Mouse (Mus musculus) heart, embryonic 11.5 days (tissue): ENCODE measurements at regions not wholly inside any gene's neighbourhood (a gene's known extent, or its start where the extent isn't known, plus 50 kb on each side); places are given as distances from the start of the nearest gene placed in this dataset.
A peak's percentile ranks its signal among the peaks of the same experiment; 100 is the strongest.

Experiments
- ATAC-seq: fragments of 200-750 bp; cut with Nextera tagmentation; replicated peaks from 2 replicates; pipeline ENCODE4 v1.8.0; 2017; ENCODE audit warnings: moderate library complexity; ENCODE audit not compliant: insufficient number of reproducible peaks, low FRiP score, low TSS enrichment
- H3K27ac ChIP-seq: fragments of 300-500 bp; sonication (generic); 2 replicates; pipeline ENCODE4 v1.5.1; 2014; ENCODE audit warnings: mild to moderate bottlenecking, low read depth, low read length
- H3K27me3 ChIP-seq: fragments of 300-500 bp; sonication (generic); 2 replicates; pipeline ENCODE4 v1.6.1; 2014; ENCODE audit warnings: mild to moderate bottlenecking, low read length, mixed read lengths; ENCODE audit not compliant: control insufficient read depth, insufficient read depth
- H3K36me3 ChIP-seq: fragments of 300-500 bp; sonication (generic); 2 replicates; pipeline ENCODE4 v1.6.1; 2014; ENCODE audit warnings: mild to moderate bottlenecking, low read length, moderate library complexity, mixed read lengths; ENCODE audit not compliant: control insufficient read depth, insufficient read depth
- H3K4me1 ChIP-seq: fragments of 300-500 bp; sonication (generic); 2 replicates; pipeline ENCODE4 v1.6.1; 2014; ENCODE audit warnings: low read length; ENCODE audit not compliant: control insufficient read depth, insufficient read depth
- H3K4me2 ChIP-seq: fragments of 300-500 bp; sonication (generic); 2 replicates; pipeline ENCODE4 v1.6.1; 2014; ENCODE audit warnings: mild to moderate bottlenecking, moderate library complexity
- H3K4me3 ChIP-seq: fragments of 300-500 bp; sonication (generic); 2 replicates; pipeline ENCODE4 v1.5.1; 2014; ENCODE audit warnings: low read depth, low read length
- H3K9ac ChIP-seq: fragments of 300-500 bp; sonication (generic); 2 replicates; pipeline ENCODE4 v1.6.1; 2014; ENCODE audit warnings: mild to moderate bottlenecking, low read depth, low read length, moderate library complexity
- H3K9me3 ChIP-seq: fragments of 300-500 bp; sonication (generic); replicated peaks from 2 replicates; pipeline ENCODE4 v1.6.1; 2016; ENCODE audit warnings: low read length; ENCODE audit not compliant: control insufficient read depth
- WGBS: fragments of 180-500 bp; shearing (Covaris S2); extraction: QIAGEN DNeasy Blood & Tissue Kit; methylation state at CpG from one replicate; pipeline ENCODE4 v1.1.7; 2014; ENCODE audit not compliant: insufficient replicate concordance; 5-methylcytosine and 5-hydroxymethylcytosine counted together

- 84% methylated on average over 1 of the region's 1 CpGs for WGBS
- Histone ChIP-seq H3K27ac (no peak overlapping the region), H3K27me3 (no peaks in the 10 kb centered on the region), H3K4me3 (no peak overlapping the region), H3K9me3 (no peaks in the 10 kb centered on the region), H3K36me3 (no peaks in the 10 kb centered on the region), H3K9ac (no peak overlapping the region), H3K4me2 (no peak overlapping the region), H3K4me1 (peaks cover 5% of the 10 kb centered on the region; the same call in 1 of the 2 replicates)
- ATAC-seq: no peak
Observed at GRCm38 (mm10) chr11:22626407-22626806, 114.5 kb downstream of the Tmem17 start.

GRCm38 (mm10) chr11:22628497-22628896, 116.6 kb downstream of the Tmem17 start:
- Histone ChIP-seq H3K36me3 (no peaks in the 10 kb centered on the region), H3K9ac (no peak overlapping the region), H3K27ac (no peak overlapping the region), H3K4me2 (no peak overlapping the region), H3K27me3 (no peaks in the 10 kb centered on the region), H3K4me3 (no peak overlapping the region), H3K9me3 (no peaks in the 10 kb centered on the region), H3K4me1 (peaks cover 9% of the 10 kb centered on the region)
- no peak for ATAC-seq
- WGBS: 87% methylated on average over 5 of the region's 5 CpGs

GRCm38 (mm10) chr11:22628979-22629378, 117.1 kb downstream of the Tmem17 start:
- Histone ChIP-seq H3K4me2 (no peak overlapping the region), H3K4me1 (peaks cover 9% of the 10 kb centered on the region), H3K27ac (no peak overlapping the region), H3K9me3 (no peaks in the 10 kb centered on the region), H3K9ac (no peak overlapping the region), H3K36me3 (no peaks in the 10 kb centered on the region), H3K4me3 (no peak overlapping the region), H3K27me3 (no peaks in the 10 kb centered on the region)
- ATAC-seq: no peak
- 64% methylated on average over 5 of the region's 5 CpGs for WGBS

GRCm38 (mm10) chr11:22629581-22629980, 117.7 kb downstream of the Tmem17 start:
- 13% methylated on average over 13 of the region's 13 CpGs for WGBS
- Histone ChIP-seq H3K4me1 (peaks cover 9% of the 10 kb centered on the region), H3K27ac (peak overlapping the region; percentile 50; the same call in 1 of the 2 replicates), H3K9me3 (no peaks in the 10 kb centered on the region), H3K9ac (peak overlapping the region; percentile 52), H3K27me3 (no peaks in the 10 kb centered on the region), H3K4me3 (peak overlapping the region; percentile 29), H3K36me3 (no peaks in the 10 kb centered on the region), H3K4me2 (peak overlapping the region; percentile 58)
- ATAC-seq: 0 out of 2 replicates have a peak, but pooled peaks have one; percentile 17

GRCm38 (mm10) chr11:22629991-22630390, 118.1 kb downstream of the Tmem17 start:
- Histone ChIP-seq H3K4me1 (peaks cover 9% of the 10 kb centered on the region), H3K4me3 (no peak overlapping the region), H3K27ac (peak overlapping the region; percentile 50; the same call in 1 of the 2 replicates), H3K27me3 (no peaks in the 10 kb centered on the region), H3K36me3 (no peaks in the 10 kb centered on the region), H3K9ac (peak overlapping the region; percentile 52), H3K4me2 (peak overlapping the region; percentile 58), H3K9me3 (no peaks in the 10 kb centered on the region)
- WGBS: 36% methylated on average over 4 of the region's 4 CpGs
- ATAC-seq: no peak

- Histone ChIP-seq H3K27ac (no peak overlapping the region), H3K4me1 (peaks cover 9% of the 10 kb centered on the region), H3K27me3 (no peaks in the 10 kb centered on the region), H3K36me3 (no peaks in the 10 kb centered on the region), H3K4me2 (no peak overlapping the region), H3K4me3 (no peak overlapping the region), H3K9me3 (no peaks in the 10 kb centered on the region), H3K9ac (no peak overlapping the region)
- 76% methylated on average over 5 of the region's 5 CpGs for WGBS
- no peak for ATAC-seq
Observed at GRCm38 (mm10) chr11:22630982-22631381, 119.1 kb downstream of the Tmem17 start.

- Histone ChIP-seq H3K4me1 (peaks cover 9% of the 10 kb centered on the region), H3K36me3 (no peaks in the 10 kb centered on the region), H3K9me3 (no peaks in the 10 kb centered on the region), H3K9ac (peak overlapping the region; percentile 40; the same call in 1 of the 2 replicates), H3K27me3 (no peaks in the 10 kb centered on the region), H3K4me3 (no peak overlapping the region), H3K27ac (0 out of 2 replicates have a peak overlapping the region, but pooled peaks have one; percentile 18), H3K4me2 (peak overlapping the region; percentile 38)
- ATAC-seq: no peak
- 21% methylated on average over 6 of the region's 6 CpGs for WGBS
Observed at GRCm38 (mm10) chr11:22631606-22632313, 119.9 kb downstream of the Tmem17 start.

GRCm38 (mm10) chr11:22632314-22632700, 120.4 kb downstream of the Tmem17 start:
- H3K9me3 ChIP-seq: no peaks in the 10 kb centered on the region
- no peaks in the 10 kb centered on the region for H3K27me3 ChIP-seq
- H3K9ac ChIP-seq: no peak overlapping the region
- no peaks in the 10 kb centered on the region for H3K36me3 ChIP-seq
- peaks cover 9% of the 10 kb centered on the region for H3K4me1 ChIP-seq
- no peak overlapping the region for H3K4me3 ChIP-seq
- ATAC-seq: no peak
- no peak overlapping the region for H3K4me2 ChIP-seq
- no peak overlapping the region for H3K27ac ChIP-seq

GRCm38 (mm10) chr11:22632988-22633387, 121.1 kb downstream of the Tmem17 start:
- H3K36me3 ChIP-seq: no peaks in the 10 kb centered on the region
- no peak for ATAC-seq
- H3K9ac ChIP-seq: no peak overlapping the region
- peaks cover 9% of the 10 kb centered on the region for H3K4me1 ChIP-seq
- 77% methylated on average over 5 of the region's 5 CpGs for WGBS
- no peak overlapping the region for H3K4me2 ChIP-seq
- H3K27ac ChIP-seq: no peak overlapping the region
- no peaks in the 10 kb centered on the region for H3K27me3 ChIP-seq
- no peaks in the 10 kb centered on the region for H3K9me3 ChIP-seq
- H3K4me3 ChIP-seq: no peak overlapping the region
